Mouse (Mus musculus) left cerebral cortex, adult 2 months (tissue): ENCODE results near the gene Mgat5. TPM values are rescaled to one million over a fixed set of nuclear protein-coding genes. Genes with fewer than 3 reads are reported as not detected.

Source experiments
- DNase-seq, 2 experiments: peaks; one replicate each; pipeline ENCODE4 v3.0.0; 2021 to 2022; ENCODE audit warnings: low spot score in 2 of 2, mixed read lengths in 1 of 2; ENCODE audit errors: extremely low spot score in 1 of 2
- H3K27ac ChIP-seq: fragments of 200-600 bp; 2 replicates; pipeline ENCODE4 v1.8.1; 2022
- H3K4me3 ChIP-seq: fragments of 200-600 bp; 2 replicates; pipeline ENCODE4 v1.8.1; 2022
- CTCF ChIP-seq: fragments of 200-600 bp; IDR thresholded peaks from 2 replicates; pipeline ENCODE4 v1.8.1; 2022; ENCODE audit warnings: antibody characterized with exemption, mild to moderate bottlenecking, moderate library complexity
- intact Hi-C: fragments of 180-260 bp; cut with DNase I; formaldehyde crosslinking; loops from one replicate; pipeline ENCODE4 v1.15.1; 2025
- total RNA-seq, 2 experiments: library from RNA; stranded (reverse); gene quantifications; 2 replicates each; pipeline ENCODE4 v1.2.3; 2021

The Mgat5 gene
- total RNA-seq, 2 experiments from 2014 or later = 78.7 to 79.6 TPM

GRCm38 (mm10) chr1:127508067-127508739 is 303.4 kb downstream of the Mgat5 start:
- intact Hi-C loops = no loop called here
- TF ChIP-seq CTCF = no peak
- H3K27ac ChIP-seq = no peak overlapping the region
- DNase-seq = no peak
- H3K4me3 ChIP-seq = no peak overlapping the region

GRCm38 (mm10) chr1:127508921-127509320 is 304.1 kb downstream of the Mgat5 start:
- intact Hi-C loops = no loop called here
- Histone ChIP-seq H3K27ac (no peak overlapping the region), H3K4me3 (no peak overlapping the region)
- no peak for TF ChIP-seq CTCF
- no peak for DNase-seq

GRCm38 (mm10) chr1:127511362-127511761 is 306.5 kb downstream of the Mgat5 start:
- Histone ChIP-seq H3K4me3 (no peak overlapping the region), H3K27ac (no peak overlapping the region)
- DNase-seq = no peak
- intact Hi-C loops = no loop called here
- TF ChIP-seq CTCF = no peak

- no peak for DNase-seq
- no peak for TF ChIP-seq CTCF
- H3K27ac ChIP-seq = no peak overlapping the region
- intact Hi-C loops = no loop called here
- no peak overlapping the region for H3K4me3 ChIP-seq
Measured at GRCm38 (mm10) chr1:127512709-127513108, 307.9 kb downstream of the Mgat5 start.

GRCm38 (mm10) chr1:127513140-127513539 is 308.3 kb downstream of the Mgat5 start:
- H3K27ac ChIP-seq = no peak overlapping the region
- no peak for DNase-seq
- no peak for TF ChIP-seq CTCF
- H3K4me3 ChIP-seq = no peak overlapping the region
- intact Hi-C loops = no loop called here

- intact Hi-C loops = no loop called here
Measured at GRCm38 (mm10) chr1:127513664-127514063, 308.8 kb downstream of the Mgat5 start.

GRCm38 (mm10) chr1:127514479-127514878 is 309.7 kb downstream of the Mgat5 start:
- no peak for DNase-seq
- Histone ChIP-seq H3K4me3 (no peak overlapping the region), H3K27ac (no peak overlapping the region)
- intact Hi-C loops = no loop called here
- no peak for TF ChIP-seq CTCF

More at GRCm38 (mm10) chr1:127513664-127514063, 308.8 kb downstream of the Mgat5 start:
- no peak overlapping the region for H3K27ac ChIP-seq
- DNase-seq = no peak
- no peak for TF ChIP-seq CTCF
- no peak overlapping the region for H3K4me3 ChIP-seq

- H3K27ac ChIP-seq = no peak overlapping the region
- H3K4me3 ChIP-seq = no peak overlapping the region
- TF ChIP-seq CTCF = no peak
- no peak for DNase-seq
- intact Hi-C loops = no loop called here
Measured at GRCm38 (mm10) chr1:127514888-127515287, 310.1 kb downstream of the Mgat5 start.

GRCm38 (mm10) chr1:127523364-127523763 is 318.5 kb downstream of the Mgat5 start:
- no peak for TF ChIP-seq CTCF
- Histone ChIP-seq H3K27ac (no peak overlapping the region), H3K4me3 (no peak overlapping the region)
- intact Hi-C loops = no loop called here
- DNase-seq = no peak

- no peak for TF ChIP-seq CTCF
- DNase-seq = no peak
- no peak overlapping the region for H3K27ac ChIP-seq
- intact Hi-C loops = loop anchor here (5.0 kb wide), 1 partner anchor 36 kb away; no protein-coding TSS in a partner anchor
- H3K4me3 ChIP-seq = no peak overlapping the region
Measured at GRCm38 (mm10) chr1:127530849-127531580, 326.2 kb downstream of the Mgat5 start.

GRCm38 (mm10) chr1:127531723-127532122 is 326.9 kb downstream of the Mgat5 start:
- DNase-seq = no peak
- intact Hi-C loops = loop anchor here (5.0 kb wide), 1 partner anchor 36 kb away; no protein-coding TSS in a partner anchor
- no peak overlapping the region for H3K27ac ChIP-seq
- TF ChIP-seq CTCF = no peak
- H3K4me3 ChIP-seq = no peak overlapping the region

GRCm38 (mm10) chr1:127536448-127536847 is 331.6 kb downstream of the Mgat5 start:
- intact Hi-C loops = no loop called here
- DNase-seq = no peak
- TF ChIP-seq CTCF = no peak
- Histone ChIP-seq H3K27ac (no peak overlapping the region), H3K4me3 (no peak overlapping the region)
